Mouse (Mus musculus): ENCODE measurements around the gene Ap3b2.

DNA sequence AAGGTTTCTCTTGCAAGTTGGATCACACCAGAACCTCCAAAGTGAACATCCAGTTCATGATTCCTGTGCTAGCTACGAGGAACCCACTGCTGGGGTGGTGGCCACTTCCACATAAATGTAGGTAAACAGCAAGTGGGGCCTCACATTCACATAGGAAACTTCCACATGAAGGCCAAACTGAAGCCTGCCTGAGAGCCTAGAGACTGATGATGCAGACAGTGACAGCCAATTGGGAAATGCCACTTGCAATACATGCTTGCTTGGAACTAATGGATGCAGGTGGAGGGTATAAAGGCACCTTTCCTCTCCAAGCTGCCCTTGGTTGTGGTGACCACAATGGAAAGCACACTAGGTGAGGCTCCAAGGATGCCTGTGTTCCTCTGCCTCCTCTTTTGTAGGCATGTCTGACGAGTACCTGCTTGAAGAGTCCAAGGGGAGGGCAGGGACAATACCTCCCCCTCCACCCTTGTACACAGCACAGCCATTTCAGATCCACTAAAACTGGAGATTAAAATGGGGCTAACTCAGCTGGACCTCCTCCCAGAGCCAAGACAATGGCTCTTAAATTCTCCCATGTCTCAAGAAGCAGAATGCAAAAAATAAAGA is 44.4 kb upstream of the Ap3b2 start:
- TF ChIP-seq POLR2A (IDR thresholded peaks at IDR 0.05; ENCODE audit: insufficient read length, low read depth) (no peak), E2F4 (IDR thresholded peaks at IDR 0.05; ENCODE audit: insufficient read depth) (no peak), MAX (IDR thresholded peaks at IDR 0.05; ENCODE audit: low read depth) (no peak), TCF12 (IDR thresholded peaks at IDR 0.05; ENCODE audit: insufficient read depth, poor library complexity, severe bottlenecking) (no peak), CEBPB (IDR thresholded peaks at IDR 0.05; ENCODE audit: insufficient read depth, poor library complexity, severe bottlenecking) (no peak)
